Mouse (Mus musculus) MEL (cell line): Measurements from ENCODE around the gene Eif4h. TPM values are rescaled to one million over a fixed set of nuclear protein-coding genes. Genes with fewer than 3 reads are reported as not detected.

Experiments used
- DNase-seq: peaks from one replicate; pipeline ENCODE4 v3.0.0; 2011; ENCODE audit warnings: low read depth, low spot score
- H3K27ac ChIP-seq: 2 replicates; pipeline ENCODE4 v1.5.1; 2012; ENCODE audit warnings: low read depth, mild to moderate bottlenecking, control low read depth, low read length, moderate library complexity; ENCODE audit not compliant: control insufficient read depth
- H3K27me3 ChIP-seq, 2 experiments: fragments of 150-350 bp in 1 of 2; sonication (generic) in 1 of 2; 2 replicates each; pipeline ENCODE4 v1.6.1; 2012; ENCODE audit warnings: low read length in 2 of 2, mild to moderate bottlenecking in 2 of 2, improper control_type of control experiment in 1 of 2, moderate library complexity in 1 of 2; ENCODE audit not compliant: insufficient read depth in 2 of 2, control insufficient read depth in 1 of 2
- H3K36me3 ChIP-seq, 2 experiments: 2 replicates each; pipeline ENCODE4 v1.6.1; 2012 to 2014; ENCODE audit warnings: low read length in 2 of 2, improper control_type of control experiment in 1 of 2, inconsistent platforms in 1 of 2, mild to moderate bottlenecking in 1 of 2; ENCODE audit not compliant: insufficient read depth in 2 of 2, control insufficient read depth in 1 of 2
- H3K4me1 ChIP-seq, 2 experiments: fragments of 150-350 bp in 1 of 2; sonication (generic) in 1 of 2; 2 replicates each; pipeline ENCODE4 v1.6.1; 2012; ENCODE audit warnings: low read length in 2 of 2, improper control_type of control experiment in 1 of 2, mild to moderate bottlenecking in 1 of 2; ENCODE audit not compliant: insufficient read depth in 2 of 2, control insufficient read depth in 1 of 2
- H3K4me3 ChIP-seq, 2 experiments: fragments of 150-350 bp in 1 of 2; sonication (generic) in 1 of 2; 2 replicates each; pipeline ENCODE4 v1.5.1; 2012; ENCODE audit warnings: low read depth in 2 of 2, low read length in 2 of 2, mild to moderate bottlenecking in 2 of 2, moderate library complexity in 2 of 2, control low read depth in 1 of 2, improper control_type of control experiment in 1 of 2; ENCODE audit not compliant: control insufficient read depth in 1 of 2, insufficient read depth in 1 of 2
- H3K79me2 ChIP-seq: 2 replicates; pipeline ENCODE4 v1.6.1; 2012; ENCODE audit warnings: mild to moderate bottlenecking, low read length, moderate library complexity; ENCODE audit not compliant: control insufficient read depth, poor library complexity, insufficient read depth
- H3K9ac ChIP-seq: 2 replicates; pipeline ENCODE4 v1.6.1; 2012; ENCODE audit warnings: low read depth, mild to moderate bottlenecking, control low read depth, low read length, moderate library complexity; ENCODE audit not compliant: control insufficient read depth, poor library complexity, severe bottlenecking
- H3K9me3 ChIP-seq: fragments of 150-350 bp; sonication (generic); replicated peaks from 2 replicates; pipeline ENCODE4 v1.6.1; 2012; ENCODE audit warnings: mild to moderate bottlenecking, low read length, improper control_type of control experiment, moderate library complexity; ENCODE audit not compliant: insufficient read depth
- CHD1 ChIP-seq: IDR thresholded peaks from 2 replicates; pipeline ENCODE4 v1.6.1; 2012; ENCODE audit warnings: low read depth, mild to moderate bottlenecking, inconsistent platforms, low read length, improper control_type of control experiment
- CHD2 ChIP-seq: IDR thresholded peaks from 2 replicates; pipeline ENCODE4 v1.6.1; 2011; ENCODE audit warnings: low read length, improper control_type of control experiment
- ELF1 ChIP-seq: IDR thresholded peaks from 2 replicates; pipeline ENCODE4 v1.6.1; 2014; ENCODE audit warnings: low read depth, mild to moderate bottlenecking, inconsistent platforms, low read length, improper control_type of control experiment, moderate library complexity
- EP300 ChIP-seq, 2 experiments: IDR thresholded peaks; 2 replicates each; pipeline ENCODE4 v1.6.1; 2011; ENCODE audit warnings: improper control_type of control experiment in 2 of 2, low read length in 2 of 2, low read depth in 1 of 2, mild to moderate bottlenecking in 1 of 2
- ETS1 ChIP-seq: IDR thresholded peaks from 2 replicates; pipeline ENCODE4 v1.6.1; 2012; ENCODE audit warnings: low read depth, mild to moderate bottlenecking, inconsistent platforms, low read length, improper control_type of control experiment, moderate library complexity
- JUND ChIP-seq: IDR thresholded peaks from 2 replicates; pipeline ENCODE4 v1.6.1; 2011; ENCODE audit warnings: low read depth, mild to moderate bottlenecking, improper control_type of control experiment, low read length
- MAZ ChIP-seq: IDR thresholded peaks from 2 replicates; pipeline ENCODE4 v1.6.1; 2012; ENCODE audit warnings: low read depth, mild to moderate bottlenecking, inconsistent platforms, low read length, improper control_type of control experiment
- MEF2A ChIP-seq: IDR thresholded peaks from 2 replicates; pipeline ENCODE4 v1.6.1; 2014; ENCODE audit warnings: low read depth, mild to moderate bottlenecking, inconsistent platforms, low read length, improper control_type of control experiment; ENCODE audit not compliant: poor library complexity, insufficient replicate concordance, severe bottlenecking; ENCODE audit errors: extremely low read depth
- MYB ChIP-seq: IDR thresholded peaks from 2 replicates; pipeline ENCODE4 v1.6.1; 2011; ENCODE audit warnings: mild to moderate bottlenecking, low read depth, low read length, improper control_type of control experiment
- NRF1 ChIP-seq: IDR thresholded peaks from 2 replicates; pipeline ENCODE4 v1.6.1; 2014; ENCODE audit warnings: low read depth, mild to moderate bottlenecking, inconsistent platforms, low read length, improper control_type of control experiment, moderate library complexity; ENCODE audit not compliant: poor library complexity, insufficient read depth, severe bottlenecking
- POLR2A ChIP-seq, 2 experiments: IDR thresholded peaks; 2 replicates each; pipeline ENCODE4 v1.6.1; 2011 to 2012; ENCODE audit warnings: low read length in 2 of 2, mild to moderate bottlenecking in 2 of 2, control low read depth in 1 of 2, improper control_type of control experiment in 1 of 2, low read depth in 1 of 2, moderate library complexity in 1 of 2; ENCODE audit not compliant: control insufficient read depth in 1 of 2, insufficient read depth in 1 of 2, poor library complexity in 1 of 2
- POLR2AphosphoS2 ChIP-seq: IDR thresholded peaks from 2 replicates; pipeline ENCODE4 v1.6.1; 2011; ENCODE audit warnings: low read length, improper control_type of control experiment
- SIN3A ChIP-seq: IDR thresholded peaks from 2 replicates; pipeline ENCODE4 v1.6.1; 2012; ENCODE audit warnings: low read length, improper control_type of control experiment, inconsistent platforms
- SMC3 ChIP-seq: IDR thresholded peaks from 2 replicates; pipeline ENCODE4 v1.6.1; 2011; ENCODE audit warnings: low read depth, low read length, improper control_type of control experiment
- TAL1 ChIP-seq: IDR thresholded peaks from 2 replicates; pipeline ENCODE4 v1.6.1; 2012; ENCODE audit warnings: mild to moderate bottlenecking, inconsistent platforms, low read length, moderate library complexity, mixed read lengths
- TBP ChIP-seq: IDR thresholded peaks from 2 replicates; pipeline ENCODE4 v1.8.0; 2011; ENCODE audit warnings: low read depth, low read length, improper control_type of control experiment
- TCF12 ChIP-seq: IDR thresholded peaks from 2 replicates; pipeline ENCODE4 v1.6.1; 2014; ENCODE audit warnings: low read depth, mild to moderate bottlenecking, inconsistent platforms, low read length, improper control_type of control experiment, moderate library complexity
- USF1 ChIP-seq: IDR thresholded peaks from 2 replicates; pipeline ENCODE4 v1.6.1; 2014; ENCODE audit warnings: low read depth, mild to moderate bottlenecking, inconsistent platforms, low read length, improper control_type of control experiment, moderate library complexity
- ZC3H11A ChIP-seq: IDR thresholded peaks from 2 replicates; pipeline ENCODE4 v1.6.1; 2012; ENCODE audit warnings: low read depth, mild to moderate bottlenecking, inconsistent platforms, low read length, improper control_type of control experiment
- ZKSCAN1 ChIP-seq: IDR thresholded peaks from 2 replicates; pipeline ENCODE4 v1.6.1; 2012; ENCODE audit warnings: low read depth, mild to moderate bottlenecking, inconsistent platforms, low read length, improper control_type of control experiment, moderate library complexity
- polyA plus RNA-seq, 2 experiments: library from polyadenylated mRNA; stranded (reverse) in 1 of 2; unstranded in 1 of 2; fragments of >175 nt in 1 of 2; fragments of >200 nt in 1 of 2; gene quantifications; 2 replicates each; pipeline versions ENCODE4 v1.2.1 to v1.2.4; 2012; ENCODE audit warnings: low replicate concordance in 2 of 2, low read depth in 1 of 2; ENCODE audit not compliant: insufficient read length in 2 of 2, insufficient read depth in 1 of 2, missing spikeins in 1 of 2
- total RNA-seq: library from RNA; depleted of rRNA; stranded (reverse); fragments of 300-350 nt; gene quantifications from 2 replicates; pipeline ENCODE4 v1.2.3, GENCODE M21; 2012

Gene Eif4h
- total and polyA plus RNA-seq, 3 experiments = 167 to 515 (median 471) TPM

GRCm38 (mm10) chr5:134671335-134672197 lies 32.3 kb upstream of the Eif4h start:
- TF ChIP-seq ZC3H11A = no peak
- TF ChIP-seq ELF1 = no peak
- no peak for TF ChIP-seq SMC3
- no peak for TF ChIP-seq SIN3A
- TF ChIP-seq NRF1 = no peak
- TF ChIP-seq MYB = no peak
- TF ChIP-seq POLR2AphosphoS2 = no peak
- no peak for TF ChIP-seq TCF12
- TF ChIP-seq JUND = no peak
- TF ChIP-seq USF1 = no peak
- TF ChIP-seq CHD2 = no peak
- no peak for TF ChIP-seq CHD1
- no peak for TF ChIP-seq MAZ
- TF ChIP-seq MEF2A = no peak
- TF ChIP-seq POLR2A (IDR thresholded peaks at IDR 0.05; ENCODE audit: control insufficient read depth in 1 of 2, insufficient read depth in 1 of 2, low read depth in 1 of 2, low read length in 2 of 2, poor library complexity in 1 of 2) = no peak
- TF ChIP-seq EP300 (IDR thresholded peaks at IDR 0.05; ENCODE audit: low read depth in 1 of 2, low read length in 2 of 2) = no peak
- TF ChIP-seq TAL1 = no peak
- no peak for TF ChIP-seq ZKSCAN1
- no peak for TF ChIP-seq ETS1
- no peak for TF ChIP-seq TBP
- H3K9me3 ChIP-seq = no peaks in the 10 kb centered on the region
- no peak overlapping the region for H3K4me3 ChIP-seq
- H3K27ac ChIP-seq = no peak overlapping the region
- no peaks in the 10 kb centered on the region for H3K27me3 ChIP-seq
- no peaks in the 10 kb centered on the region for H3K79me2 ChIP-seq
- H3K36me3 ChIP-seq = no peaks in the 10 kb centered on the region
- peaks cover 0 to 4% of the 10 kb centered on the region in 2 experiments; a peak in 1 of 4 replicates for H3K4me1 ChIP-seq
- no peak overlapping the region for H3K9ac ChIP-seq
- no peak for DNase-seq
